In genomic region chr6:94183354-94183851, GRCm38 (mm10) we compare ENCODE assay signal across 7 mouse cellular contexts.
DNase-seq lines count a peak whose midpoint lies in the region; ATAC-seq lines count a peak whose summit lies in the region.

No protein-coding gene starts in this region.

- no peaks in the 10 kb centered on the region for H3K36me3 ChIP-seq in midbrain, embryonic 14.5 days (ENCODE audit: control insufficient read depth, insufficient read depth, low read length)
- H3K36me3 ChIP-seq in midbrain, embryonic 11.5 days (ENCODE audit: control insufficient read depth, insufficient read depth, low read length) = no peaks in the 10 kb centered on the region
- no peaks in the 10 kb centered on the region for H3K36me3 ChIP-seq in heart, embryonic 14.5 days (ENCODE audit: control insufficient read depth, insufficient read depth, low read length)
- H3K36me3 ChIP-seq in limb, embryonic 10.5 days = no peaks in the 10 kb centered on the region

- H3K4me1 ChIP-seq in midbrain, embryonic 14.5 days (ENCODE audit: control insufficient read depth, insufficient read depth, low read length) = no peaks in the 10 kb centered on the region
- H3K4me1 ChIP-seq in midbrain, embryonic 11.5 days (ENCODE audit: control insufficient read depth, insufficient read depth, low read length) = peaks cover 11% of the 10 kb centered on the region; the same call in 1 of the 2 replicates
- peaks cover 36 to 61% of the 10 kb centered on the region in 2 experiments for H3K4me1 ChIP-seq in heart, embryonic 14.5 days (ENCODE audit: control insufficient read depth in 2 of 2, insufficient read depth in 2 of 2, low read length in 2 of 2)
- H3K4me1 ChIP-seq in limb, embryonic 10.5 days = peaks cover 47% of the 10 kb centered on the region

- DNase-seq in midbrain, embryonic 14.5 days = peak; percentile 46
- no peak for DNase-seq in midbrain, embryonic 11.5 days (ENCODE audit: low spot score, missing footprints)
- peak; percentile 43 for DNase-seq in cerebellum, adult 8-10 months
- no peak for DNase-seq in limb, embryonic 10.5 days (ENCODE audit: low spot score)
- no peak for DNase-seq in ovary, postnatal 14 days (ENCODE audit: low spot score)
- DNase-seq in layer of hippocampus, adult 8-10 months (ENCODE audit: low spot score in 2 of 2) = no peak

- no peak overlapping the region for H3K4me3 ChIP-seq in midbrain, embryonic 14.5 days (replicated peaks; ENCODE audit: low read depth, low read length)
- no peak overlapping the region for H3K4me3 ChIP-seq in midbrain, embryonic 11.5 days (ENCODE audit: low read depth, low read length)
- H3K4me3 ChIP-seq in heart, embryonic 14.5 days (ENCODE audit: control insufficient read depth in 1 of 2, insufficient read depth in 1 of 2, low read depth in 1 of 2, low read length in 2 of 2) = peak overlapping the region; percentile 20 to 23
- H3K4me3 ChIP-seq in limb, embryonic 10.5 days = no peak overlapping the region

- 67% methylated on average over 14 of the region's 14 CpGs for WGBS in midbrain, embryonic 14.5 days
- WGBS in midbrain, embryonic 11.5 days = 81% methylated on average over 14 of the region's 14 CpGs
- 14% methylated on average over 14 of the region's 14 CpGs for WGBS in heart, embryonic 14.5 days
- WGBS in limb, embryonic 10.5 days = 86% methylated on average over 14 of the region's 14 CpGs

- H3K4me2 ChIP-seq in midbrain, embryonic 14.5 days (ENCODE audit: low read length) = no peak overlapping the region
- no peak overlapping the region for H3K4me2 ChIP-seq in midbrain, embryonic 11.5 days
- peak overlapping the region; percentile 66 for H3K4me2 ChIP-seq in heart, embryonic 14.5 days (ENCODE audit: low read length)

- H3K9me3 ChIP-seq in midbrain, embryonic 14.5 days (ENCODE audit: control insufficient read depth, low read length) = no peaks in the 10 kb centered on the region
- H3K9me3 ChIP-seq in midbrain, embryonic 11.5 days (ENCODE audit: control insufficient read depth, low read length) = no peaks in the 10 kb centered on the region
- no peaks in the 10 kb centered on the region for H3K9me3 ChIP-seq in heart, embryonic 14.5 days (ENCODE audit: control insufficient read depth, low read length)
- H3K9me3 ChIP-seq in limb, embryonic 10.5 days (replicated peaks) = no peaks in the 10 kb centered on the region

- no peaks in the 10 kb centered on the region for H3K27me3 ChIP-seq in midbrain, embryonic 14.5 days (ENCODE audit: control insufficient read depth, insufficient read depth, low read length)
- H3K27me3 ChIP-seq in midbrain, embryonic 11.5 days (ENCODE audit: control insufficient read depth, insufficient read depth, low read length) = no peaks in the 10 kb centered on the region
- no peaks in the 10 kb centered on the region for H3K27me3 ChIP-seq in heart, embryonic 14.5 days (ENCODE audit: control insufficient read depth, insufficient read depth, low read length)
- no peaks in the 10 kb centered on the region for H3K27me3 ChIP-seq in limb, embryonic 10.5 days (ENCODE audit: low read depth, poor library complexity, severe bottlenecking)

- H3K9ac ChIP-seq in midbrain, embryonic 14.5 days (replicated peaks; ENCODE audit: low read length) = no peak overlapping the region
- H3K9ac ChIP-seq in midbrain, embryonic 11.5 days (ENCODE audit: low read length) = no peak overlapping the region
- H3K9ac ChIP-seq in heart, embryonic 14.5 days (ENCODE audit: low read length) = peak overlapping the region; percentile 62

- no peak for ATAC-seq in midbrain, embryonic 14.5 days (ENCODE audit: low FRiP score, low TSS enrichment)
- ATAC-seq in midbrain, embryonic 11.5 days (ENCODE audit: low FRiP score) = no peak
- ATAC-seq in heart, embryonic 14.5 days (ENCODE audit: insufficient number of reproducible peaks, insufficient read depth, low FRiP score, low read depth) = peak; percentile 64

- 0 out of 2 replicates have a peak overlapping the region, but pooled peaks have one; percentile 45 for H3K27ac ChIP-seq in midbrain, embryonic 14.5 days (replicated peaks; ENCODE audit: low read depth, low read length)
- no peak overlapping the region for H3K27ac ChIP-seq in midbrain, embryonic 11.5 days (ENCODE audit: low read depth, low read length)
- H3K27ac ChIP-seq in heart, embryonic 14.5 days (replicated peaks in 1 of 2; ENCODE audit: control insufficient read depth in 1 of 2, insufficient read depth in 1 of 2, low read depth in 2 of 2, low read length in 2 of 2) = peak overlapping the region; percentile 72 to 85
- H3K27ac ChIP-seq in limb, embryonic 10.5 days = peak overlapping the region; percentile 48; the same call in 1 of the 2 replicates

Comparison
In these comparisons a context has a peak if more than half of its experiments do, and no peak if none do; other contexts are left out.
1. DNase-seq: peak in midbrain, embryonic 14.5 days (single experiment) and cerebellum, adult 8-10 months (single experiment); none in midbrain, embryonic 11.5 days (single experiment), limb, embryonic 10.5 days (single experiment), ovary, postnatal 14 days (single experiment) and layer of hippocampus, adult 8-10 months (0 of 2).
2. H3K4me3 ChIP-seq: peak in heart, embryonic 14.5 days (2 of 2); none in midbrain, embryonic 14.5 days (single experiment), midbrain, embryonic 11.5 days (single experiment) and limb, embryonic 10.5 days (single experiment).